Mouse (Mus musculus) limb, embryonic 14.5 days (tissue): ENCODE results near the gene Nme4. TPM values are rescaled to one million over a fixed set of nuclear protein-coding genes. Genes with fewer than 3 reads are reported as not detected.

ENCODE experiments used
- ATAC-seq: fragments of 200-750 bp; cut with Nextera tagmentation; 2 replicates; pipeline ENCODE4 v1.8.0; 2017; ENCODE audit warnings: low read depth, moderate number of reproducible peaks, moderate TSS enrichment; ENCODE audit not compliant: low FRiP score
- DNase-seq: peaks from one replicate; pipeline ENCODE4 v3.0.0-alpha.2; 2015; ENCODE audit warnings: low spot score
- H3K27ac ChIP-seq: fragments of 300-500 bp; sonication (generic); replicated peaks from 2 replicates; pipeline ENCODE4 v1.5.1; 2014; ENCODE audit warnings: low read depth, mild to moderate bottlenecking, low read length, moderate library complexity, mixed read lengths
- H3K27me3 ChIP-seq: fragments of 300-500 bp; sonication (generic); 2 replicates; pipeline ENCODE4 v1.6.1; 2014; ENCODE audit warnings: low read length, mixed read lengths; ENCODE audit not compliant: control insufficient read depth, insufficient read depth
- H3K36me3 ChIP-seq: fragments of 300-500 bp; sonication (generic); 2 replicates; pipeline ENCODE4 v1.6.1; 2014; ENCODE audit warnings: mild to moderate bottlenecking, low read length, moderate library complexity, mixed read lengths; ENCODE audit not compliant: control insufficient read depth, insufficient read depth
- H3K4me1 ChIP-seq: fragments of 300-500 bp; sonication (generic); 2 replicates; pipeline ENCODE4 v1.6.1; 2014; ENCODE audit warnings: antibody characterized with exemption, low read length, mixed read lengths; ENCODE audit not compliant: control insufficient read depth, insufficient read depth
- H3K4me2 ChIP-seq: fragments of 300-500 bp; sonication (generic); replicated peaks from 2 replicates; pipeline ENCODE4 v1.6.1; 2014; ENCODE audit warnings: low read depth, mild to moderate bottlenecking, low read length, moderate library complexity; ENCODE audit not compliant: severe bottlenecking
- H3K4me3 ChIP-seq: fragments of 300-500 bp; sonication (generic); replicated peaks from 2 replicates; pipeline ENCODE4 v1.5.1; 2014; ENCODE audit warnings: low read length
- H3K9ac ChIP-seq: fragments of 300-500 bp; sonication (generic); 2 replicates; pipeline ENCODE4 v1.6.1; 2014; ENCODE audit warnings: mild to moderate bottlenecking, low read depth, low read length, moderate library complexity; ENCODE audit not compliant: severe bottlenecking
- H3K9me3 ChIP-seq: fragments of 300-500 bp; sonication (generic); 2 replicates; pipeline ENCODE4 v1.6.1; 2016; ENCODE audit warnings: low read length; ENCODE audit not compliant: control insufficient read depth
- POLR2A ChIP-seq: fragments of 200-500 bp; IDR thresholded peaks from 2 replicates; pipeline ENCODE4 v1.8.0; 2012; ENCODE audit warnings: inconsistent platforms, mild to moderate bottlenecking, moderate library complexity, borderline replicate concordance; ENCODE audit not compliant: insufficient read depth, insufficient read length; ENCODE audit errors: extremely low read depth
- WGBS: fragments of 180-500 bp; shearing (Covaris S2); extraction: QIAGEN DNeasy Blood & Tissue Kit; methylation state at CpG from one replicate; pipeline ENCODE4 v1.1.7; 2014; 5-methylcytosine and 5-hydroxymethylcytosine counted together
- polyA plus RNA-seq, 2 experiments: library from polyadenylated mRNA; depleted of rRNA in 1 of 2; stranded (reverse) in 1 of 2; unstranded in 1 of 2; fragments of >200 nt; fragmentation: Nextera tagmentation in 1 of 2; extraction: Ambion mirVana in 1 of 2; gene quantifications; 2 replicates each; pipeline versions ENCODE4 v1.2.1 to v1.2.3; 2012 to 2014

Gene Nme4
- polyA plus RNA-seq, 2 experiments = 104 to 133 TPM

DNA sequence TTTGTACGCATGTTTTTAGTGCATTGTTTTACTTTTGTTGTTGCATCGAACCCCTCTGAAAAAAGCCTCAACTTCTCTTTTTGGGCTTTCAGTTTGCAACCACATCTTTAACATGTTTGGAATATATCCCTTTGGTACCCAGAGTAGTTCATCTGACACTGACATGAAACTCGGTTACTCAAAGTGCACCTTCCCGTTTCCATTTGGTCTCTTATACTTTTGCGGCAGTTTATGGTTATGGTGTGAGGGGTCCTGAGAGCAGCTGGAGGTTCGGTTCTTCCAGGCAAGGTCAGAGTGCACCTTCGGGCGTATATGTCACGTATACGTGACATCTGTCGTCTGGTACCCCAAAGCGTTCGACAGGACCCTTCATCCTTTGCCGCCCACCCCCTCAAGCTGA is 17.3 kb upstream of the Nme4 start:
- Histone ChIP-seq H3K4me2 (peak overlapping the region; percentile 99), H3K27ac (no peak overlapping the region), H3K4me3 (peak overlapping the region; percentile 57), H3K9me3 (no peaks in the 10 kb centered on the region), H3K36me3 (no peaks in the 10 kb centered on the region), H3K27me3 (peaks cover 61% of the 10 kb centered on the region), H3K9ac (peak overlapping the region; percentile 59; the same call in 1 of the 2 replicates), H3K4me1 (peaks cover 6% of the 10 kb centered on the region)
- ATAC-seq (0 out of 2 replicates have a peak, but pooled peaks have one; percentile 15), DNase-seq (no peak)
- 15% methylated on average over 14 of the region's 14 CpGs for WGBS
- no peak for TF ChIP-seq POLR2A

DNA sequence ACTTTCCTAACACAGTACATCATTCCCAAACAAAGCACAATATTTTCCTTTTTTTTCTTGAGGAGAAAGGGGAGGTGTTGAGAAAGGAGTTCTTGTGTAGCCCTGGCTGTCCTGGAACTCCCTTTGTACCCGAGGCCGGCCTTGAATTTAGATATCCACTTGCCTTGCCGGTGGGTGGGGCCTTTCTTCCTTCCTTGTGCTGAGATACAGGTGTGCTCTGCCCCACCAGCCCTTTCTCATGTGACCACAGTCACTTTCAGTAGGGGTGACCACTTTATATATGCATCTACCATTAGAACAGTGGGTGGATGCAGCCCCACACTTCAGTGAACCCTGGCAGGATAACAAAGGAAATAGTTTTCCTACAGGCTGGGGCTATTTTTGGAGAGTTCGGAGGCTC is 16.3 kb upstream of the Nme4 start:
- no peak overlapping the region for H3K9ac ChIP-seq
- no peaks in the 10 kb centered on the region for H3K9me3 ChIP-seq
- H3K4me1 ChIP-seq = peaks cover 6% of the 10 kb centered on the region
- TF ChIP-seq POLR2A = no peak
- H3K4me2 ChIP-seq = no peak overlapping the region
- no peak overlapping the region for H3K27ac ChIP-seq
- DNase-seq (no peak), ATAC-seq (no peak)
- H3K27me3 ChIP-seq = peaks cover 57% of the 10 kb centered on the region
- H3K36me3 ChIP-seq = no peaks in the 10 kb centered on the region
- WGBS = 25% methylated on average over 4 of the region's 4 CpGs
- H3K4me3 ChIP-seq = no peak overlapping the region

DNA sequence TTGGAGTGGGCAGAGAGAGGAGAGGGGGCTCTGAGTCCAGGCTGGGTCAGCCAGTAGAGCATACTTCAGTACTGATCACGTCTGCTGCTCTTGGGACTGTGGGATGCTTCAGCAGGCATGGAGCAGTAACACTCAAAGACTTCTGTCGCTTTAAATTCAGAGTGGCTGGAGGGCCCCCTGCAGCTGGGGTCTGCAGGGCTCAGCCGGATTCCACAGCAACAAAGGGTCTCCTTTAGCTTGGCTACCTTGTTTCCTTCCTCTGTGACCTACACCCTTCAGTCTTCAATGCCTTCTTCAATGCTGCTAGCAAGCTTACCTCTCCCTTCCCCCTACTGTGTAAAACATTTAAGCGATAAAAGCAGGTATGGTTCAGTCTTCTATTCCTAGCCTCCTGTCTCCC is 15.6 kb upstream of the Nme4 start:
- H3K27ac ChIP-seq = no peak overlapping the region
- peaks cover 53% of the 10 kb centered on the region for H3K27me3 ChIP-seq
- no peak overlapping the region for H3K4me3 ChIP-seq
- H3K36me3 ChIP-seq = no peaks in the 10 kb centered on the region
- no peaks in the 10 kb centered on the region for H3K9me3 ChIP-seq
- no peak for TF ChIP-seq POLR2A
- 6% methylated on average over 4 of the region's 4 CpGs for WGBS
- no peak for ATAC-seq
- no peak overlapping the region for H3K4me2 ChIP-seq
- peaks cover 6% of the 10 kb centered on the region for H3K4me1 ChIP-seq
- H3K9ac ChIP-seq = no peak overlapping the region
- no peak for DNase-seq

DNA sequence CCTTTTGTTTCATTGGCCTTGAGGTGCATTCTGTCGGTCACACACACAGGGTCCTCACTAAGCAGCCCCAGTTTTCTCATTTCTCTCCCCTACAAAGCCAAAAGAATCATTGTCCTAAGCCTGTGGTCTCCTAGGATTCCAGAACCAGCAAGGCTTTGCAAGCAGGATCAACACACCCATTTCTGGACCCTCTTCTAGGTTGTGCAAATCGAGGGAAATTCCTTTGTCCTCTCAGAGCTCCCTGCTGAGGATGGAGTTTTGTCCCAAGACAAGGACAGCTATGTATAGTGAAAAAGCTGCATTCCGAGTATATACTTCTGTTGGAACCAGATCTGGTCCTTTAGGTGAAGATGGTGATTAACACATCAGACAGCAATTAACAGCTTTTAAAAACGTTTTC is 14.8 kb upstream of the Nme4 start:
- no peak overlapping the region for H3K4me3 ChIP-seq
- H3K9ac ChIP-seq = no peak overlapping the region
- H3K27ac ChIP-seq = no peak overlapping the region
- H3K27me3 ChIP-seq = peaks cover 44% of the 10 kb centered on the region
- no peaks in the 10 kb centered on the region for H3K36me3 ChIP-seq
- no peaks in the 10 kb centered on the region for H3K9me3 ChIP-seq
- H3K4me1 ChIP-seq = peaks cover 6% of the 10 kb centered on the region
- DNase-seq (no peak), ATAC-seq (no peak)
- H3K4me2 ChIP-seq = no peak overlapping the region
- no peak for TF ChIP-seq POLR2A
- 32% methylated on average over 4 of the region's 4 CpGs for WGBS

DNA sequence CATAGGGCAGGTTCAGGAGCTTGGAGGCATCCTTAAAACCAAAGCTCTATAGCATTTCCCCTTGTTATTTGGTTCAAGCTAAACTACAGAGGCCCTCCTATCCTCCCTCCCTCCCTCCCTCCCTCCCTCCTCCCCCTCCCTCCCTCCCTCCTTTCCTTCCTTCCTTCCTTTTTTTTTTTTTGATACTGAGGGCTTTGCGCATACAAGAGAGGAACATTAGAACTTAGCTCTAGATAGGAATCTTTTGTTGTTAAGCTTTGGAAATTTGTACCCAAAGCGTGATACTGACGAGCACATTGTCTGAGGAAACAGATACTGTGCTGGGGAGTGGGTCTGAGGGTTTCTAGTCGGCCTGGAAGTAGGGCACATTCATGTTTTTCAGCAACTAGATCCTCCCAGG is 10.2 kb upstream of the Nme4 start:
- Histone ChIP-seq H3K27me3 (no peaks in the 10 kb centered on the region), H3K27ac (no peak overlapping the region), H3K9me3 (no peaks in the 10 kb centered on the region), H3K9ac (no peak overlapping the region), H3K4me3 (no peak overlapping the region), H3K4me1 (no peaks in the 10 kb centered on the region), H3K4me2 (no peak overlapping the region), H3K36me3 (no peaks in the 10 kb centered on the region)
- no peak for ATAC-seq
- no peak for TF ChIP-seq POLR2A
- 64% methylated on average over 4 of the region's 4 CpGs for WGBS
- DNase-seq = no peak

DNA sequence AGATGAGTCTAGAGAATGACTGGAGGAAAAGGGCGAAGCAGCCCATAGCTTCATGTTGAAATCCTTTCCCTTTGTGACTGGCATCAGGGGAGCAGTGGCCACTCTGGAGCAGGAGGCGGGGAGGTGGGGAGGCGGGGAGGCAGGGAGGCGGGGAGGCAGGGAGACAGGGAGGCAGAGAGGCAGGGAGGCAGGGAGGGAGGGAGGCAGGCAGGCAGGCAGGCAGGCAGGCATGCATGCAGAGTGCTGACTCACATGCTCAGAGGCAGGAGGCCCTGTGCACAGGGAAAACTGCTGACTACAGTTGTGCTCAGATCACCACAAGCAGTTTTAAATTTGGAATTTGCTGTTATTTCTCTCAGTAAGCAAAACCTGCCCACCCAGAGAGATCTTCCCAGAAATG is 6.1 kb upstream of the Nme4 start:
- no peaks in the 10 kb centered on the region for H3K36me3 ChIP-seq
- 37% methylated on average over 4 of the region's 4 CpGs for WGBS
- no peak for DNase-seq

More for the DNA sequence above, 6.1 kb upstream of the Nme4 start:
- H3K4me1 ChIP-seq = no peaks in the 10 kb centered on the region
- H3K27ac ChIP-seq = no peak overlapping the region
- no peak overlapping the region for H3K4me2 ChIP-seq
- no peaks in the 10 kb centered on the region for H3K27me3 ChIP-seq
- TF ChIP-seq POLR2A = no peak
- ATAC-seq = no peak
- H3K9ac ChIP-seq = no peak overlapping the region
- no peaks in the 10 kb centered on the region for H3K9me3 ChIP-seq
- no peak overlapping the region for H3K4me3 ChIP-seq
